Mouse (Mus musculus): ENCODE data around the gene Cabp2. TPM values are rescaled to one million over a fixed set of nuclear protein-coding genes. Genes with fewer than 3 reads are reported as not detected.

Cabp2 gene
- polyA plus RNA-seq, 1 experiment from 2014 or later: 0.25 TPM

DNA sequence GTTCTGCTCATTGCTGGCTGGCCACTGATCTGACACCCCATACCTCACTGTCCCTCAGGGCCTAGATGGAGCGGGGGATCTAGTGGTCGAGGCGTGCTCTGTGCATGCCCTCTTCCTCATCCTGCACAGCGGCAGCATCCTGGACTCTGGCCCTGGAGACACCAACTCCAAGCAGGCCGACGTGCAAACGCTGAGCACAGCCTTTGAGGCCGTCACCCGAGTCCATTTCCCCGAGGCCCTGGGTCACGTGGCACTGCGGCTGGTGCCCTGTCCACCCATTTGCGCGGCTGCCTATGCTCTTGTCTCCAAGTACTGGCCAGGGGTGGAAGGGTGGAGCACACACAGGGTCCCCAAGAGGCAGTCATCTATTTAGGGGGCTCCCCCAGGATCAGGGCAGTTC, 25.3 kb downstream of the Cabp2 start:
- Histone ChIP-seq H3K4me3 (ENCODE audit: low read depth, low read length) (no peak overlapping the region), H3K4me1 (ENCODE audit: control insufficient read depth, low read depth, low read length) (no peaks in the 10 kb centered on the region), H3K4me2 (ENCODE audit: low read depth, low read length) (no peak overlapping the region), H3K36me3 (ENCODE audit: control insufficient read depth, insufficient read depth) (no peaks in the 10 kb centered on the region), H3K27ac (ENCODE audit: low read length) (no peak overlapping the region), H3K27me3 (ENCODE audit: control insufficient read depth, insufficient read depth, low read depth, low read length) (peaks cover 6% of the 10 kb centered on the region), H3K9ac (ENCODE audit: low read depth, low read length) (no peak overlapping the region), H3K9me3 (replicated peaks; ENCODE audit: control insufficient read depth, low read length) (no peaks in the 10 kb centered on the region)
- 80% methylated on average over 14 of the region's 14 CpGs for WGBS (ENCODE audit: insufficient replicate concordance)
- no peak for ATAC-seq (ENCODE audit: low read depth)

DNA sequence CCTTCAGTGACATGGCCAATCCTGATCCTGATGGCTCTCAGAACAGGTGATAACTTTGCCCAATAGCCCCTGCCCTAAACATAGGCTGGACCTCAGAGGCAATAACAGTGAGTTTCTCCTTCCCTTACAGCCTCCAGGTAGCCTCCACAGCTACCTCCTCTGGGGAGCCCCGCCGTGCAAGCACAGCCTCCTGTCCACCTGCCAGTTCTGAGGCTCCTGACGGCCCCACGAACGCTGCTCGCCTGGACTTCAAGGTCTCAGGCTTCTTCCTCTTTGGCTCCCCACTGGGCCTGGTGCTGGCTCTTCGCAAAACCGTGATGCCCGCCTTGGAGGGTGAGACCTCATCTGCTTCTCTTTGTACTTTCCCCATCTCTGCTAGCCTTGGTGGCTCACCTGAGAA, 27.2 kb downstream of the Cabp2 start:
- Histone ChIP-seq H3K4me1 (ENCODE audit: control insufficient read depth, low read depth, low read length) (peaks cover 9% of the 10 kb centered on the region), H3K36me3 (ENCODE audit: control insufficient read depth, insufficient read depth) (no peaks in the 10 kb centered on the region), H3K4me2 (ENCODE audit: low read depth, low read length) (no peak overlapping the region), H3K27ac (ENCODE audit: low read length) (no peak overlapping the region), H3K27me3 (ENCODE audit: control insufficient read depth, insufficient read depth, low read depth, low read length) (no peaks in the 10 kb centered on the region), H3K9me3 (replicated peaks; ENCODE audit: control insufficient read depth, low read length) (no peaks in the 10 kb centered on the region), H3K4me3 (ENCODE audit: low read depth, low read length) (no peak overlapping the region), H3K9ac (ENCODE audit: low read depth, low read length) (no peak overlapping the region)
- no peak for ATAC-seq (ENCODE audit: low read depth)
- WGBS (ENCODE audit: insufficient replicate concordance): 73% methylated on average over 9 of the region's 9 CpGs

DNA sequence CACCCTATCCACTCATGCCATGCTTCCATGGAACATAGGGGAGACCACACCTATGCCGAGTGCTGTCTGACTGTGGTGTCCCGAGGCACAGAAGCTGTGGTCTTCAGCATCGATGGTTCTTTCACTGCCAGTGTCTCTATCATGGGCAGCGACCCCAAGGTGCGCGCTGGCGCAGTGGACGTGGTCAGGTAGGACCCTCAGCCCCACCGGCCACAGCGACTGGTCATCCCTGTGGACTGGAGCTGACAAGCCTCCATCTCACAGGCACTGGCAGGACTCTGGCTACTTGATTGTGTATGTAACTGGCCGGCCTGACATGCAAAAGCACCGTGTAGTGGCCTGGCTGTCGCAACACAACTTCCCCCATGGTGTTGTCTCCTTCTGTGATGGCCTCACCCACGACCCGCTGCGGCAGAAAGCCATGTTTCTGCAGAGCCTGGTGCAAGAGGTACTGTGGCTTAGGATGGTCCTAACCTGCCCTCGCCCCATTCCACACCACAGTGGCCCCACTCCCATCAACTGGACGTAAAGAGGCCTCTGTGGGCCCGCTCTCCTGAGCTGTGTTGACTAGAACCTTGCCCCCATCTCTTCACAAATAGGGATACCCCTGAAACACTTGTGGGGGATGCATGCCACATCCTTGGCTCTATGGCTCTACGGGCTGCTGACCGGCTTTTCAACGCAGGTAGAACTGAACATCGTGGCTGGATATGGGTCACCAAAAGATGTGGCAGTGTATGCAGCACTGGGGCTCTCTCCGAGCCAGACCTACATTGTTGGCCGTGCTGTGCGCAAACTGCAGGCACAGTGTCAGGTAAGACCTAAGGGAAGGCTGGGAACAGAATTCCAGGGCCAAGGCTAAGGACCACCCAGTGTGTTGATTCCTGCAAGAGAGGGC, 30.9 kb downstream of the Cabp2 start:
- Histone ChIP-seq H3K4me1 (ENCODE audit: control insufficient read depth, low read depth, low read length) (peaks cover 19% of the 10 kb centered on the region), H3K4me3 (ENCODE audit: low read depth, low read length) (no peak overlapping the region), H3K27ac (ENCODE audit: low read length) (no peak overlapping the region), H3K9ac (ENCODE audit: low read depth, low read length) (no peak overlapping the region), H3K4me2 (ENCODE audit: low read depth, low read length) (no peak overlapping the region), H3K36me3 (ENCODE audit: control insufficient read depth, insufficient read depth) (peaks cover 11% of the 10 kb centered on the region), H3K9me3 (replicated peaks; ENCODE audit: control insufficient read depth, low read length) (no peaks in the 10 kb centered on the region), H3K27me3 (ENCODE audit: control insufficient read depth, insufficient read depth, low read depth, low read length) (no peaks in the 10 kb centered on the region)
- no peak for ATAC-seq (ENCODE audit: low read depth)
- WGBS (ENCODE audit: insufficient replicate concordance): 84% methylated on average over 26 of the region's 26 CpGs

DNA sequence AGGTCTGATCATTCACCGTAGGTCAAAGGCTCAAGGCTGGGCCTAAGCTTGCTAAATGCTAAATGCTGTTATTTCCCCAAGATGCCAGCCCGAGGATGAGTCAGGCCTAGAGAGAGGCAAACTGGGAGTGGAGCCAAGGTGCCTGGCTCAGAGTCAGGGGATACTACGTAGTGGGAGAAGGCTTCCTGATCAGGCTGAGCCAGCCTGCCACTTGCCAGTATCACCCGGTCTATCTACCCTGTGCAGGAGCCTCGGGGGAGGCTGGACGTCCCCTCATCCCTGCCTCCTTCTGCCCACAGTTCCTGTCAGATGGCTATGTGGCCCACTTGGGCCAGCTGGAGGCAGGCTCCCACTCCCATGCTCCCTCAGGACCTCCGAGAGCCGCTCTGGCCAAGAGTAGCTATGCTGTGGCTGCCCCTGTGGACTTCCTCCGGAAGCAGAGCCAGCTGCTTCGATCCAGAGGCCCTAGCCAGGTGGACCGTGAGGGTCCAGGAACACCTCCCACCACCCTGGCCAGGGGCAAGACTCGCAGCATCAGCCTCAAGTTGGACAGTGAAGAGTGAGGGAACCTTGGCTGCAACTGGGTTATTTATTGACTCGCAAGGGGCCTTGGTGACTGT, 31.9 kb downstream of the Cabp2 start:
- peaks cover 19% of the 10 kb centered on the region for H3K4me1 ChIP-seq (ENCODE audit: control insufficient read depth, low read depth, low read length)
- WGBS (ENCODE audit: insufficient replicate concordance): 26% methylated on average over 13 of the region's 13 CpGs
- H3K9ac ChIP-seq (ENCODE audit: low read depth, low read length): peak overlapping the region; percentile 42
- H3K9me3 ChIP-seq (replicated peaks; ENCODE audit: control insufficient read depth, low read length): no peaks in the 10 kb centered on the region
- H3K4me2 ChIP-seq (ENCODE audit: low read depth, low read length): peak overlapping the region; percentile 51
- no peaks in the 10 kb centered on the region for H3K27me3 ChIP-seq (ENCODE audit: control insufficient read depth, insufficient read depth, low read depth, low read length)
- H3K27ac ChIP-seq (ENCODE audit: low read length): peak overlapping the region; percentile 64
- peak; percentile 73 for ATAC-seq (ENCODE audit: low read depth)
- H3K36me3 ChIP-seq (ENCODE audit: control insufficient read depth, insufficient read depth): peaks cover 11% of the 10 kb centered on the region
- peak overlapping the region; percentile 7; the same call in 1 of the 2 replicates for H3K4me3 ChIP-seq (ENCODE audit: low read depth, low read length)

DNA sequence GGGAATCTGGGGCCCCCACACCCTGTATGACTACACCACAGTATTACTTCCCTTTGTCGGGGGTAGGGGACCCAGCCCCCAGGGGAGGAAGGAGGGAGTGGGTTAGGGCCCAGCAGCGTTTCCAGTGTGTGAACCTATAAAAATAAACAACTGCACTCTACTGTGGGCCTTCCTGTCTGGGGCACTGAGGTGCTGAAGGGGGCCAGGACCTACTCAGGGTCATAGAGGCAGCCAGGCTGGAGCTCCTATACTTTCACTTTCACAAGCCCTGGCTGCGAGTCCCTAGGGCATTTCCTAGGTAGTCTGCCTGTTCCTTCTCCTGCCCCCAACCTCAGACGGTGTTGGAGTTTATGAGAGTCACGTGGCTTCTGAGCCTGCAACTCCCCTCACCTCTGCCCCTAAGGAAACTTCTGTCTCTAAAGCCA, 32.4 kb downstream of the Cabp2 start:
- H3K36me3 ChIP-seq (ENCODE audit: control insufficient read depth, insufficient read depth): peaks cover 11% of the 10 kb centered on the region
- peak overlapping the region; percentile 7 for H3K4me3 ChIP-seq (ENCODE audit: low read depth, low read length)
- H3K9ac ChIP-seq (ENCODE audit: low read depth, low read length): peak overlapping the region; percentile 42
- H3K9me3 ChIP-seq (replicated peaks; ENCODE audit: control insufficient read depth, low read length): no peaks in the 10 kb centered on the region
- peak overlapping the region; percentile 51 for H3K4me2 ChIP-seq (ENCODE audit: low read depth, low read length)
- H3K27ac ChIP-seq (ENCODE audit: low read length): peak overlapping the region; percentile 64
- peak; percentile 34 for ATAC-seq (ENCODE audit: low read depth)
- H3K4me1 ChIP-seq (ENCODE audit: control insufficient read depth, low read depth, low read length): peaks cover 19% of the 10 kb centered on the region
- WGBS (ENCODE audit: insufficient replicate concordance): 13% methylated on average over 5 of the region's 5 CpGs
- no peaks in the 10 kb centered on the region for H3K27me3 ChIP-seq (ENCODE audit: control insufficient read depth, insufficient read depth, low read depth, low read length)

DNA sequence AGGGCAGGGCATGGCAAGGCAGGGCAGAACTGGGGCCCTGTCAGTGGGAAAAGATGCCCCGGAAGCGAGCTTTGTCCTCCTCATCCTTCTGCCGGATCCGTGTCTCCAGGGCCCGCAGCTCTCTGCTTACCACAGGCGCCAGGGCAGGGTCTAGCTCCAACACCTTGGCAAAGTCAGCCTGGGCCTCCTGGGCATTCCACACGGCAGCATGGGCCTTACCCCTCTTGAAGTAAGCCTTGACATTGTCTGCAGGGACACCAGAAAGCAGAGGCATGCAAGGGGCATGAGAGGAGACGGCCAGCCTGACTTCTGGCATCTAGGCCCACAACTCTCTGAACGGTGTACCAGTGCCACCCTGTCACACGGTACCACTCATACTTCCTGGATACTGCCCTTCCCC, 33.2 kb downstream of the Cabp2 start:
- H3K4me2 ChIP-seq (ENCODE audit: low read depth, low read length): no peak overlapping the region
- H3K27ac ChIP-seq (ENCODE audit: low read length): no peak overlapping the region
- H3K9ac ChIP-seq (ENCODE audit: low read depth, low read length): no peak overlapping the region
- no peaks in the 10 kb centered on the region for H3K27me3 ChIP-seq (ENCODE audit: control insufficient read depth, insufficient read depth, low read depth, low read length)
- no peak overlapping the region for H3K4me3 ChIP-seq (ENCODE audit: low read depth, low read length)
- no peaks in the 10 kb centered on the region for H3K9me3 ChIP-seq (replicated peaks; ENCODE audit: control insufficient read depth, low read length)
- peaks cover 19% of the 10 kb centered on the region for H3K4me1 ChIP-seq (ENCODE audit: control insufficient read depth, low read depth, low read length)
- WGBS (ENCODE audit: insufficient replicate concordance): 85% methylated on average over 10 of the region's 10 CpGs
- peaks cover 11% of the 10 kb centered on the region for H3K36me3 ChIP-seq (ENCODE audit: control insufficient read depth, insufficient read depth)
- no peak for ATAC-seq (ENCODE audit: low read depth)

DNA sequence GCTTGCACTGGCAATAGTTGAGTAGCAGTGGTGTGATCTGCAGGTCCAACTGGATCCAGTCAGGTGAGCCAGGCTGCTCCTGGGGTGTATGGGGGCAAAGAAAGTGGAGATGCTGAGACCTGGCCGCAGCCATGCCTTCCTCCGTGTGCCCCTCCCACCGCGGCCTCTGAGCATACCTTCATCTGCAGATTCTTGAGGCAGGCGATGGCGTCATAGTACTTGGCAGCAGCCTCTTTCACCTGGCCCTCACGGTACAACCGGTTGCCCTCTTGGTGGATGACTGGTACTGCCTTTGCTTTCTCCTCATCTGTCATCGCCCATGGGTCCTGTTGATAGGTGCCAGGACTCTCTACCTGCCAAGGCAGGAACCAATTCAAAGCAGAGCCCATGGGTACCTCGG, 33.8 kb downstream of the Cabp2 start:
- Histone ChIP-seq H3K36me3 (ENCODE audit: control insufficient read depth, insufficient read depth) (peaks cover 11% of the 10 kb centered on the region), H3K4me2 (ENCODE audit: low read depth, low read length) (no peak overlapping the region)
- WGBS (ENCODE audit: insufficient replicate concordance): 85% methylated on average over 10 of the region's 10 CpGs

DNA sequence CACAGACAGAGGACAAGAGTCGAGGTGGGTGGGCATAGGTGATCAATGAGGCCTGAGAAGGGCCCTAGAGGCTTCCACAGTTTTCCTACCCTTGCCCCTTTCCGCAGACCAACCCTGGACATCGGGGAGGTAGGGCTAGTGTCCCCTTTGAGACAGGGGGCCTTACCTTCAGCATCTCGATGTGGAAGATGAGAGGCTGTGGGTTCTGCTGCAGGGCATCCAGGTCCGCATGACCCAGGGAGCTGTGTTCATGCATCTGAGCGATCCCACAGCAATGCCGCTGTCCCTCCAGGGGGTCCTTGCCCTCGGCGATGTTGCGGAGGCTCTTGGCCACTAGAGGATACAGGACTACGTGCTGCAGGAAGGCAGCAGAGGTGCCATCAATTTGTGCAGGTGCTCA, 34.4 kb downstream of the Cabp2 start:
- 78% methylated on average over 11 of the region's 11 CpGs for WGBS (ENCODE audit: insufficient replicate concordance)

More for the DNA sequence above, 33.8 kb downstream of the Cabp2 start:
- Histone ChIP-seq H3K4me3 (ENCODE audit: low read depth, low read length) (no peak overlapping the region), H3K4me1 (ENCODE audit: control insufficient read depth, low read depth, low read length) (peaks cover 19% of the 10 kb centered on the region), H3K27ac (ENCODE audit: low read length) (no peak overlapping the region), H3K9ac (ENCODE audit: low read depth, low read length) (no peak overlapping the region), H3K27me3 (ENCODE audit: control insufficient read depth, insufficient read depth, low read depth, low read length) (no peaks in the 10 kb centered on the region), H3K9me3 (replicated peaks; ENCODE audit: control insufficient read depth, low read length) (no peaks in the 10 kb centered on the region)
- ATAC-seq (ENCODE audit: low read depth): no peak

DNA sequence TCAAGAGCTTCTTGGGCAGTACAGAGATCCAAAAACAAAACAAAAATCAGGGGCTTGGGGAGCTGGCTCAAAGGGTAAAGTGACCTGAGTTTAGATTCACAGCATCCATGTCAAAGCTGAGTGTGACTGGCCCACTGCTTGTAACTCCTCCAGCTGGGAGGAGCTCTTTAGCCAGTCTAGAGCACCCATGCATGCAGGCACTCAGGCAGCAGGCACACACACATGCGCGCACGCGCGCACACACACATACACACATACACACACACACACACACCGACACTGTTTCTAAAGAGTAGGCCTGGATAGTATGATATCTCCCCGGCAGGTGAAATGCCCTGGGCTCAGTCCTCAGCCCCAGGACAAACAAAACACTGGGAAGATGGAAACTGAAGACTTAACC, 35.6 kb downstream of the Cabp2 start:
- Histone ChIP-seq H3K4me1 (ENCODE audit: control insufficient read depth, low read depth, low read length) (peaks cover 34% of the 10 kb centered on the region), H3K4me3 (ENCODE audit: low read depth, low read length) (no peak overlapping the region), H3K36me3 (ENCODE audit: control insufficient read depth, insufficient read depth) (peaks cover 11% of the 10 kb centered on the region), H3K27ac (ENCODE audit: low read length) (no peak overlapping the region), H3K9ac (ENCODE audit: low read depth, low read length) (no peak overlapping the region), H3K9me3 (replicated peaks; ENCODE audit: control insufficient read depth, low read length) (no peaks in the 10 kb centered on the region), H3K4me2 (ENCODE audit: low read depth, low read length) (no peak overlapping the region), H3K27me3 (ENCODE audit: control insufficient read depth, insufficient read depth, low read depth, low read length) (no peaks in the 10 kb centered on the region)
- no peak for ATAC-seq (ENCODE audit: low read depth)
- 87% methylated on average over 7 of the region's 7 CpGs for WGBS (ENCODE audit: insufficient replicate concordance)

More for the DNA sequence above, 34.4 kb downstream of the Cabp2 start:
- ATAC-seq (ENCODE audit: low read depth): no peak
- Histone ChIP-seq H3K36me3 (ENCODE audit: control insufficient read depth, insufficient read depth) (peaks cover 11% of the 10 kb centered on the region), H3K4me3 (ENCODE audit: low read depth, low read length) (no peak overlapping the region), H3K9ac (ENCODE audit: low read depth, low read length) (no peak overlapping the region), H3K27ac (ENCODE audit: low read length) (no peak overlapping the region), H3K4me2 (ENCODE audit: low read depth, low read length) (no peak overlapping the region), H3K9me3 (replicated peaks; ENCODE audit: control insufficient read depth, low read length) (no peaks in the 10 kb centered on the region), H3K27me3 (ENCODE audit: control insufficient read depth, insufficient read depth, low read depth, low read length) (no peaks in the 10 kb centered on the region), H3K4me1 (ENCODE audit: control insufficient read depth, low read depth, low read length) (peaks cover 25% of the 10 kb centered on the region)

All from liver, embryonic 16.5 days (tissue).